Mouse (Mus musculus): ENCODE data around the gene Arpc4.

Arpc4 gene

DNA sequence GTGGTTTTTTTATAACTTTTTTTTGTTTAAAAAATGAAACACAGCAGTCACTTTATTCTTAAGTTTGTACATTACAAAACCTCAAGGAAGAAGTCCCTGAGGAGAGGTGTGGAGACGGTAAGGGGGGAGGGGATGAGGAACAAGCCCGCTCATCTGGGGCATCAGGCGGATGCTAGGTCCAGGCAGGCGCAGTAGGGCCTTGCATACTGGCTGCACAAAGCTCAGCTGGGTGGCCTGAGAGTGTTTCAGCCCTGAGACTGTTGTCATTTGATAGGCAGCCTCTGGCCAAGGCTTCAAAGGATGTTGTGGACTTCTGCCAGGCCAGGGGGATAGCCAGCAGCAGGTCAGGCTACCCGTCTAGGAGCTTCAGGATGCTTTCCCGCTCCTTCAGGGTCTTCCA, 11.3 kb upstream of the Arpc4 start:
- DNase-seq, result no peak

DNA sequence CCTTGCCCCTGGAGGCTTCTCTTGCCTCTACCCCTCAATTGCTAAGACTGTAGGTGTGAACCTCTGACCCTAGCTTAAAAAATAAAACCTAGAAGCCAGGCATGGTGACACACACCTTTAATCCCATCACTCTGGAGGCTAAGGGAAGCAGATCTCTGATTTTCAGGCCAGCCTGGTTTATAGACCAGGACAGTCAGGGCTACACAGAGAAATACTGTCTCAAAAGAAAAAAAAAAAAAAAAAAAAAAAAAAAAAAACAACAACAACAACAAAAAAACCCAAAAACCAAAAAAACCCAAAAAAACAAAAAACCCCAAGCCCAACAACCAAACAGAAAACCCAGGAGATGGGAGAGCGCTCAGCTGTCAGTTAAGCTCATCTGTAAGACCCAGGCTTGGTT, 10.3 kb upstream of the Arpc4 start:
- no peak for DNase-seq

GRCm38 (mm10) chr6:113368124-113368523, 9.8 kb upstream of the Arpc4 start:
- no peak for DNase-seq

DNA sequence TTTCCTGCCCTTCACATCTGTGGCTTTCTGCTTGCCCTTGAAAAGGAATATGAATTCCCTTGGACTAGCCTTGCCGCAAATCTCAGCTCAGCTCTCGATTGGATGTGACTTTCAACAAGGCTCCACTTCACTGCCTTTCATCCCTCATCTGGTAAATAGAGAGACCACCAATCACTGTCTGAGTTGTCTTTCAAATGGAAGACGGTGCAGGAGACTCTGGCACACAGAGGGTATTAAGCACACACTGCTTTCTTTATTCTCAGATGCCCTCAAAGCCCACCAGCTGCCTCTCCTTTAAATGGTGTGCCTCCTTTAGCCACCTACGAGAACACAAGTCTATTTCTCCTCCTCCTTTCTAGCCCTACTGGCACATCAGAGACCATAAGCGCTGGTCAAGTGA, 9.3 kb upstream of the Arpc4 start:
- DNase-seq, result no peak

- no peak for DNase-seq
These were observed 7.6 kb upstream of the Arpc4 start for GRCm38 (mm10) chr6:113370194-113370929.

DNA sequence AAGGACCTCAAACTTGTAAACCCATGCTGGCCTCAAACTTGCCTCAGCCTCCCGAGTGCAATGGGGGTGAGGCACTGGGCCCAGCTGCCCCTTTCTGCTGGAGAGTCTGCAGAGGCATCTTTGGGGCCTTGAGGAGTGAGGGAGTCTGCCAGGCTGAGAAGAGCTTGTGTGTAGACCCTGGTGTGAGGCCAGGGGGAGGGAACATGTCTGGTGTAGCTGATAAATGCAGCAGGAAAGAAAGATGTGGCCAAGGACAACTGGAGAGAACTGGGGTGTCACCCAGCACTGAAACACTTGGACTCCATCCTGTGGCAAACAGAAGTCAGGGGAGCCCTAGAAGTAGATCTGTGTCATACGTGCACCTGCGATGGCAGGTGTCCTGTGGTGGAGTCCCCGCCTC, 4.4 kb upstream of the Arpc4 start:
- peak; percentile 43 for DNase-seq

DNA sequence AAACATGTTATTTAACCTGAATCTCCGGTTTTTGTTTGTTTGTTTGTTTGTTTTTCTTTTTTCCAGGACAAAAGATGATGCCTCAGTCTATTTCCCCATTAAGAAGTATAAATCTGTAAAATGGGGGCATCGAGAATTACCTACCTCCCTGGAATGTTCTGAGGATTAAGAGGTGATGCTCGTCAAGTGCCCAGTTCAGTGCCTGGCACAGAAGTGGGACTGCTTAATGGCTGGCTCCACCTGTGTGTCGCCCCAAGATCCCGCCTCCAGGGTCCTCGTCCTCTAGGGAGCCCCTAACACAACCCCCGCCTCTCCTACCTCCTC, 781 bp upstream of the Arpc4 start:
- DNase-seq, result no peak

DNA sequence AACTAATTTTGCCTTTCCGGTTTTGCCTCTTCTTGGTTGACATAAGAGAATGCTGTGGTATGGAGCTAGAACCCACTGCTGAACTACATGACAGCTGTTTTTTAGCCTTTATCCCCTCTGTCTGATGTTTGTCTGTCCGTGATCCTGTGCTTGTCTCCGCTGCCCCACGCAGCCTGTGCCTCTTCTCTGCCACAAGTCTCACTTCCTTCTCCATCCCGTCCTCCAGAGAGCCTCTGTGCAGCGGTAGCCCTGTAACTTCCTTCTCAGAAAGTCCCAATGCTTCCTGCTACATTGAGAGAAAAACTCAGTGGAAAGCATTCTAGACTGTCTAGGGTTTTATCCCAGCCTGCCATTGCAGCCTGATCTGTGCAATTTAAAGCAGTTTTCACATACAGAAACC, 1.3 kb downstream of the Arpc4 start:
- DNase-seq, result no peak

- DNase-seq, result peak; percentile 33
These were observed 2.6 kb downstream of the Arpc4 start for GRCm38 (mm10) chr6:113380480-113380879.

DNA sequence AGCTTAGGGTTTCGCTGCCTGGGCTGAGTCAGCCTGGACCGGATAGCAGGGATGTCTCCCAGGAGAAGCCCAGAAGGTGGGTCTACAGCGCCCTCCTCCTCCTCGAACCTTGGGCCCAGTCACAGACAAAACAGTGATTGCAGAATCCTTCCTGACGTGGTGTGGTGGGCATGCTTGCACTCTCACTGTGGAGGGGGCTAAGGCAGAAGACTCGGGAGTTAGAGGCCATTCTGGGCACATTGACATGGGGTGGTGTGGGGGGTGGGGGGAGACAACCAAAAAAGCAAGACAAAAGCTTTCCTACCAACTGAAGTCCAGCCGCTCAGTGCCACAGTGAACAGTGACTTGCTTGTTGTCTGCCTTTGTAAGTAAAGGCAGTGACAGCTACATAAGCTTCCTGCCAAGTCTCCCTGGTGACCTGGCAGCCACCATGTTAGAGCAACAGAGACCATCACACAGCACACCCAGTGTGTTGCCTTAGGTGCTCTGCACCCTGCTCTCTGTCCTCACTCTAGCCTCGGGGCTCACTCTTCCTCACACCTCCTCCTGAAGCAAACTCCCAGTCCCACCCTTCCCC, 6.5 kb downstream of the Arpc4 start:
- no peak for DNase-seq

DNA sequence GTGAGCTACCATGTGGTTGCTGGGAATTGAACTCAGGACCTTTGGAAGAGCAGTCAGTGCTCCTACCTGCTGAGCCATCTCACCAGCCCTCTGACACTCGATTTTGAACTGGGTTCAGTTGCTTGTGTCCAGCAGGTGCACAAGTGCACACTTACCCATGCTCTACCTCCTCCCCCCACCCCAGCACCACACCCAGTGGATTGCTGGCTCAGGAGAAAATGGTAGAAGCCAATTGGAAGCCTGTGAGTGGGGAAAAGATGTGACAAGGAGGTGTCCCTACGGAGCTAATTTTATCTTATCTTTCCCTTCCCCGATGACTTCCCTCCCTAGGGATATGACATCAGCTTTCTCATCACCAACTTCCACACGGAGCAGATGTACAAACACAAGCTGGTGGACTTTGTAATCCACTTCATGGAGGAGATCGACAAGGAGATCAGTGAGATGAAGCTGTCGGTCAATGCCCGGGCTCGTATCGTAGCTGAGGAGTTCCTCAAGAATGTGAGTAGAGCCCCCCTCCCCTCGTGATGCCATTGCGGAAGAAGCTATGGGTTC, 7.3 kb downstream of the Arpc4 start:
- DNase-seq, result no peak

GRCm38 (mm10) chr6:113386025-113386424, 8.1 kb downstream of the Arpc4 start:
- no peak for DNase-seq

DNA sequence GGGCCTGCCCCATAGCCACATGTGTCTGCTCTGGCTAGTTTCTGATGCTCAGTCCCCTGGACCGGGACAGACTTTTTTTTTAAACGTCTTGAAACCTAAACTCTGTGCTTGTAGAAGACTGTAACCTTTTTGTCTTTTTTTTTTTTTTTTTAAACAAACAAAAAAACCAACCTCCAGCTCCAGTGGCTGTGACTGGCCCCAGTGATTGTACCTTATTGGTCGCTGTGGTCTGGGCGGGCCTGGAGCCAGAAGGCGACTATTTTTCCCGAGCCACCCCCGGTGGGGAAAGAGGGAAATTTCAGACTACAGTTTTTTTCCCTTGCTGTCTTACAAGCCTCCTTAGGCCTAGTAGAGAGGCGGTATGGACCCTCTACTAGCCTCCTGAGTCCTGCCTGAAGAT, 11.0 kb downstream of the Arpc4 start, which contains the start of gene Ttll3:
Ttll3 (plus strand) TSS at position 301 of the 400 bp plus-strand sequence.
- DNase-seq, result no peak

- no peak for DNase-seq
These were observed 12.8 kb downstream of the Arpc4 start for GRCm38 (mm10) chr6:113390715-113391114.

- DNase-seq, result no peak
These were observed 14.1 kb downstream of the Arpc4 start for GRCm38 (mm10) chr6:113392015-113392386.

GRCm38 (mm10) chr6:113392387-113393071, 14.6 kb downstream of the Arpc4 start:
- DNase-seq, result peak; percentile 31

DNA sequence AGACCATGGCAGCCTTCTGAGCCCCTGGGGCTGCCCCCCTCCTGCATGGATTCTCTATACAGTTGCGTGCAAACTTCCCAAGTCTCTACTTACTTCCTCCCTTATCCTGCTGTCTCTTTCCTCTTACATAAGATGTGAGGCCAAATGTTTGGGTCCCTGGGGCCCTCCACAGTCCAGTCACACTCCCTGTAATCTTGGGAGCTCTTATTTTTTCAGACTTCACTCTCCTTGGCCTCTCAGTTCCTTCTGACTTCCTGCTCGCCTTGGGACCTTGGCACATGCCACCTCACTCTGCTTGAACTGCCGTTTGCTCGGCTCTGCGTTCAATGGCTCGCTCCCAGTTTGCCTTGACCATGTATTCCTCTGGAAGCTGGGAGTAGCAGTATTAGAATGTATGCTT, 16.0 kb downstream of the Arpc4 start:
- DNase-seq, result no peak

GRCm38 (mm10) chr6:113394811-113395210, 16.9 kb downstream of the Arpc4 start:
- no peak for DNase-seq

DNA sequence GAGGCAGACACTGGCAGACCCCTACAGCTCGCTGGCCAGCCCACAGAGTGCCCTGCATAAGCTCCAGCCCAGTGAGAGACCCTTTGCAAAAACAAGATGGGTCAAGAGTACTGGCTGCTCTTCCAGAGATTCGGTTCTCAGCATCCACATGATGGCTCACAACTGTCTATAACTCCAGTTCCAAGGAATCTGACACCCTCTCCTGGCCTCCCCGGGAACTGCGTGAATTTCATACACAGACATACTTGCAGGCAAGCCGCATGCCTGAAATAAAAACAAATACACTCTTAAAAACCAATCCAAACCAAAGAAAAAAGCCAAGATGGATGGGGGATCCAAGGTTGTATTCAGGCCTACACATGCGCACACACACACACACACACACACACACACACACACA, 17.6 kb downstream of the Arpc4 start:
- no peak for DNase-seq

GRCm38 (mm10) chr6:113396270-113397030, 18.5 kb downstream of the Arpc4 start:
- no peak for DNase-seq

- no peak for DNase-seq
These were observed 24.2 kb downstream of the Arpc4 start for GRCm38 (mm10) chr6:113402094-113402493.

DNA sequence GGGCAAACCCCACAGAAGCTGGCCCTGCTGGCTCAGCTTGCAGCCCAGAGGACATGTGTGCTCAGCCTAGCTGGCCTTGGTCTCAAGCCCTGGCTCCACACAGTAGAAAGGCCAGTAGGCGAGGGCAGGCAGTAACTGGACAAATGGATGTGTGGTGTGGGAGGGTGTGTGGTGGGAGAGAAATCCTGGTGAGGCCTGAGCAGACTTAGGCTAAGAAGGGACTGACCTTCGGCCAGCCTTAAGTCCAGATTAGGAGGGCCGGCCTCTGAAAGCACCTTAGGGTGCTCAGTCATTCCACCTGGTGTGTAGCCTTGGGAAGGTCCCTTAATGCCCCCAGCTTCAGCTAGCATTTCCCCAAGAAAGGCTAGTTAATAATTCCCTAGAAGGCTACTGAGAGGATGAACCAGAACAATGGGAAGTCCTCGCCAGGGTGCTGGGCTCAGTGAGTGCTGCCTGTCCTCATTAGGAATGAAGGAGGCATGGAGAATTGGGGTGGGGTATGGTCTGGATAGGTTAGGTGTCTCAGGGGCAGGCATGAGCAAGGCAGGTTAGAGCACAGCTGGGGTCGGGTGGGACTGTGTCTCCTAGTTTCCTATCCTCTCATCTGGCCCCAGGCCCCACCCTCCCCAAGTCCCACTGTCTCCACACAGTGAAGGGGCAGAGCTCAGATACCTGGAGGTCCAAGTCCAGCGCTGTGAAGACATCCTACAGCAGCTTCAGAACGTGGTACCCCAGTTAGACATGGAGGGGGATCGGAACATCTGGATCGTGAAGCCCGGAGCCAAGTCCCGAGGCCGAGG, 26.9 kb downstream of the Arpc4 start:
- no peak for DNase-seq

- DNase-seq, result no peak
These were observed 27.6 kb downstream of the Arpc4 start for GRCm38 (mm10) chr6:113405483-113405882.

Measured in thymus, postnatal 4 days (tissue).